Mouse (Mus musculus) embryonic facial prominence, embryonic 12.5 days (tissue): ENCODE data around the gene Fbxl8. TPM values are rescaled to one million over a fixed set of nuclear protein-coding genes. Genes with fewer than 3 reads are reported as not detected.
A peak's percentile ranks its signal among the peaks of the same experiment; 100 is the strongest.

Source experiments
- ATAC-seq: fragments of 200-750 bp; cut with Nextera tagmentation; 2 replicates; pipeline ENCODE4 v1.8.0; 2017; ENCODE audit not compliant: insufficient number of reproducible peaks, insufficient read depth, low FRiP score, low TSS enrichment
- H3K27ac ChIP-seq: fragments of 300-500 bp; sonication (generic); 2 replicates; pipeline ENCODE4 v1.5.1; 2016; ENCODE audit warnings: mild to moderate bottlenecking
- H3K27me3 ChIP-seq: fragments of 300-500 bp; sonication (generic); 2 replicates; pipeline ENCODE4 v1.6.1; 2016; ENCODE audit warnings: mild to moderate bottlenecking, moderate library complexity
- H3K36me3 ChIP-seq: fragments of 300-500 bp; sonication (generic); 2 replicates; pipeline ENCODE4 v1.6.1; 2016; ENCODE audit warnings: mild to moderate bottlenecking
- H3K4me1 ChIP-seq: fragments of 300-500 bp; sonication (generic); 2 replicates; pipeline ENCODE4 v1.6.1; 2016
- H3K4me2 ChIP-seq: fragments of 300-500 bp; sonication (generic); replicated peaks from 2 replicates; pipeline ENCODE4 v1.6.1; 2016; ENCODE audit warnings: mild to moderate bottlenecking, moderate library complexity
- H3K4me3 ChIP-seq: fragments of 300-500 bp; sonication (generic); 2 replicates; pipeline ENCODE4 v1.5.1; 2016; ENCODE audit warnings: mild to moderate bottlenecking
- H3K9ac ChIP-seq: fragments of 300-500 bp; sonication (generic); 2 replicates; pipeline ENCODE4 v1.6.1; 2016; ENCODE audit warnings: mild to moderate bottlenecking, moderate library complexity
- H3K9me3 ChIP-seq: fragments of 300-500 bp; sonication (generic); 2 replicates; pipeline ENCODE4 v1.6.1; 2016; ENCODE audit warnings: mild to moderate bottlenecking, moderate library complexity
- WGBS: fragments of 180-500 bp; shearing (Covaris S2); methylation state at CpG from one replicate; pipeline ENCODE4 v1.1.7; 2016; 5-methylcytosine and 5-hydroxymethylcytosine counted together
- polyA plus RNA-seq: library from polyadenylated mRNA; unstranded; fragments of >200 nt; fragmentation: Nextera tagmentation; extraction: Ambion mirVana; gene quantifications from 2 replicates; pipeline ENCODE4 v1.2.1, GENCODE M21; 2016

Gene Fbxl8
- polyA plus RNA-seq, 1 experiment from 2014 or later: 1.4 TPM

- H3K4me1 ChIP-seq: peaks cover 20% of the 10 kb centered on the region
- no peak overlapping the region for H3K4me3 ChIP-seq
- ATAC-seq: no peak
- WGBS: 68% methylated on average over 7 of the region's 7 CpGs
- H3K27me3 ChIP-seq: peaks cover 94% of the 10 kb centered on the region
- no peak overlapping the region for H3K9ac ChIP-seq
- no peaks in the 10 kb centered on the region for H3K9me3 ChIP-seq
- H3K4me2 ChIP-seq: no peak overlapping the region
- H3K27ac ChIP-seq: no peak overlapping the region
- no peaks in the 10 kb centered on the region for H3K36me3 ChIP-seq
These were observed 3.9 kb upstream of the Fbxl8 start for GRCm38 (mm10) chr8:105260371-105261099.

GRCm38 (mm10) chr8:105261326-105261980 lies 3.0 kb upstream of the Fbxl8 start:
- H3K4me2 ChIP-seq: no peak overlapping the region
- H3K27me3 ChIP-seq: peaks cover 94% of the 10 kb centered on the region
- no peak for ATAC-seq
- no peak overlapping the region for H3K27ac ChIP-seq
- H3K4me3 ChIP-seq: no peak overlapping the region
- H3K36me3 ChIP-seq: no peaks in the 10 kb centered on the region
- no peak overlapping the region for H3K9ac ChIP-seq
- peaks cover 19% of the 10 kb centered on the region for H3K4me1 ChIP-seq
- H3K9me3 ChIP-seq: peaks cover 5% of the 10 kb centered on the region; the same call in 1 of the 2 replicates
- 84% methylated on average over 12 of the region's 12 CpGs for WGBS

GRCm38 (mm10) chr8:105263244-105263912 lies 1.1 kb upstream of the Fbxl8 start:
- Histone ChIP-seq H3K27ac (no peak overlapping the region), H3K36me3 (no peaks in the 10 kb centered on the region), H3K4me3 (peak overlapping the region; percentile 56), H3K9me3 (peaks cover 5% of the 10 kb centered on the region; the same call in 1 of the 2 replicates), H3K4me2 (peak overlapping the region; percentile 73; the same call in 1 of the 2 replicates), H3K27me3 (peaks cover 95% of the 10 kb centered on the region), H3K9ac (no peak overlapping the region), H3K4me1 (peaks cover 27% of the 10 kb centered on the region)
- ATAC-seq: no peak
- WGBS: 36% methylated on average over 16 of the region's 16 CpGs

GRCm38 (mm10) chr8:105265128-105265527 lies 680 bp downstream of the Fbxl8 start:
- no peak for ATAC-seq
- H3K4me2 ChIP-seq: peak overlapping the region; percentile 73
- WGBS: 13% methylated on average over 10 of the region's 10 CpGs
- no peaks in the 10 kb centered on the region for H3K36me3 ChIP-seq
- H3K9me3 ChIP-seq: peaks cover 5% of the 10 kb centered on the region; the same call in 1 of the 2 replicates
- peaks cover 26% of the 10 kb centered on the region for H3K4me1 ChIP-seq
- peak overlapping the region; percentile 56 for H3K4me3 ChIP-seq
- H3K27ac ChIP-seq: no peak overlapping the region
- peaks cover 95% of the 10 kb centered on the region for H3K27me3 ChIP-seq
- H3K9ac ChIP-seq: no peak overlapping the region

GRCm38 (mm10) chr8:105266775-105267174 lies 2.3 kb downstream of the Fbxl8 start:
- Histone ChIP-seq H3K27ac (no peak overlapping the region), H3K9ac (no peak overlapping the region), H3K4me3 (no peak overlapping the region), H3K36me3 (no peaks in the 10 kb centered on the region), H3K9me3 (peaks cover 5% of the 10 kb centered on the region; the same call in 1 of the 2 replicates), H3K4me1 (peaks cover 34% of the 10 kb centered on the region), H3K4me2 (no peak overlapping the region), H3K27me3 (peaks cover 95% of the 10 kb centered on the region)
- ATAC-seq: no peak
- 12% methylated on average over 13 of the region's 13 CpGs for WGBS

- Histone ChIP-seq H3K9me3 (peaks cover 5% of the 10 kb centered on the region; the same call in 1 of the 2 replicates), H3K36me3 (no peaks in the 10 kb centered on the region), H3K4me2 (peak overlapping the region; percentile 83), H3K27me3 (peaks cover 99% of the 10 kb centered on the region), H3K4me3 (peak overlapping the region; percentile 42), H3K27ac (no peak overlapping the region), H3K4me1 (peaks cover 34% of the 10 kb centered on the region), H3K9ac (peak overlapping the region; percentile 54)
- under 1% methylated on average over 65 of the region's 65 CpGs for WGBS
- ATAC-seq: peak; percentile 44
These were observed 4.1 kb downstream of the Fbxl8 start for GRCm38 (mm10) chr8:105268342-105269074.

GRCm38 (mm10) chr8:105269075-105269458 lies 4.6 kb downstream of the Fbxl8 start:
- ATAC-seq: no peak
- H3K9ac ChIP-seq: 0 out of 2 replicates have a peak overlapping the region, but pooled peaks have one; percentile 54
- WGBS: under 1% methylated on average over 10 of the region's 10 CpGs

GRCm38 (mm10) chr8:105269461-105269947 lies 5.1 kb downstream of the Fbxl8 start, which contains the start of gene Hsf4:
Gene Hsf4 (plus strand): TSS chr8:105269801.
- Histone ChIP-seq H3K27ac (no peak within 1 kb of the TSS), H3K4me2 (peak within 1 kb of the TSS; percentile 83)

More at GRCm38 (mm10) chr8:105269075-105269458, 4.6 kb downstream of the Fbxl8 start:
- H3K36me3 ChIP-seq: no peaks in the 10 kb centered on the region
- peaks cover 5% of the 10 kb centered on the region; the same call in 1 of the 2 replicates for H3K9me3 ChIP-seq
- H3K4me2 ChIP-seq: peak overlapping the region; percentile 83
- peaks cover 99% of the 10 kb centered on the region for H3K27me3 ChIP-seq
- H3K27ac ChIP-seq: no peak overlapping the region
- H3K4me1 ChIP-seq: peaks cover 32% of the 10 kb centered on the region
- H3K4me3 ChIP-seq: peak overlapping the region; percentile 42

GRCm38 (mm10) chr8:105270101-105270915 lies 5.9 kb downstream of the Fbxl8 start:
- H3K4me1 ChIP-seq: peaks cover 28% of the 10 kb centered on the region
- H3K4me3 ChIP-seq: peak overlapping the region; percentile 42
- 3% methylated on average over 39 of the region's 39 CpGs for WGBS
- H3K36me3 ChIP-seq: no peaks in the 10 kb centered on the region
- peaks cover 5% of the 10 kb centered on the region; the same call in 1 of the 2 replicates for H3K9me3 ChIP-seq
- H3K27ac ChIP-seq: no peak overlapping the region
- H3K9ac ChIP-seq: no peak overlapping the region
- ATAC-seq: no peak
- peaks cover 100% of the 10 kb centered on the region for H3K27me3 ChIP-seq
- H3K4me2 ChIP-seq: peak overlapping the region; percentile 83

More at GRCm38 (mm10) chr8:105269461-105269947, 5.1 kb downstream of the Fbxl8 start, which contains the start of gene Hsf4:
- peaks cover 99% of the 10 kb centered on the region for H3K27me3 ChIP-seq
- peaks cover 5% of the 10 kb centered on the region; the same call in 1 of the 2 replicates for H3K9me3 ChIP-seq
- no peak for ATAC-seq
- H3K4me1 ChIP-seq: peaks cover 32% of the 10 kb centered on the region
- peak within 1 kb of the TSS; percentile 42 for H3K4me3 ChIP-seq
- 1% methylated on average over 42 of the region's 42 CpGs for WGBS
- H3K36me3 ChIP-seq: no peaks in the 10 kb centered on the region
- H3K9ac ChIP-seq: peak within 1 kb of the TSS; percentile 54

- H3K27me3 ChIP-seq: peaks cover 100% of the 10 kb centered on the region
- peaks cover 29% of the 10 kb centered on the region for H3K4me1 ChIP-seq
- peak overlapping the region; percentile 12; the same call in 1 of the 2 replicates for H3K4me3 ChIP-seq
- no peaks in the 10 kb centered on the region for H3K36me3 ChIP-seq
- H3K27ac ChIP-seq: no peak overlapping the region
- H3K4me2 ChIP-seq: 0 out of 2 replicates have a peak overlapping the region, but pooled peaks have one; percentile 7
- peaks cover 5% of the 10 kb centered on the region; the same call in 1 of the 2 replicates for H3K9me3 ChIP-seq
- WGBS: 2% methylated on average over 11 of the region's 11 CpGs
- no peak overlapping the region for H3K9ac ChIP-seq
- no peak for ATAC-seq
These were observed 6.4 kb downstream of the Fbxl8 start for GRCm38 (mm10) chr8:105270916-105271186.
